Mouse (Mus musculus): ENCODE data around the gene Fgfbp1.

Fgfbp1 gene

DNA sequence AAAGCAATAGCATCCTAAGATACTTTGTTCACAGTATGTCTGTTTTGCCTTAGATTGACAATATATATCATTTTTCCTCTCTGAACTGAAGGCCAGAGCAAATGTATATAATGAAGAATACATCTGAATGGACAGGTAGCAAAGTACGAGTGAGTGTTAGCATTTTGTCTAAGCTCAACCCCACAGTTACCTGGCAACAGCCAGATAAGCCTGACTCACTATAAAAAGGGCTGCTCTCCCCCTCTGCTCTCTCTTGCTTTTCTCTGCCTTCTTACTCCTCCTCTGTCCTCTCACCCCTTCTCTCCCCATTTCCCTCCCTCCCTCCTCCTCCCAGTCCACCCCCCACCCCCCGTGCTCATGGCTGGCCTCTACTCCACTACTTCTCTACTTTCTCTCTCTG, 48.3 kb downstream of the Fgfbp1 start:
- CTCF ChIA-PET = no interaction called here

Measured in spleen, embryonic (tissue).